Mouse (Mus musculus) heart, postnatal 0 days (tissue): ENCODE measurements at regions not wholly inside any gene's neighbourhood (a gene's known extent, or its start where the extent isn't known, plus 50 kb on each side); places are given as distances from the start of the nearest gene placed in this dataset.

Source experiments
- ATAC-seq: fragments of 200-750 bp; cut with Nextera tagmentation; 2 replicates; pipeline ENCODE4 v1.8.0; 2017; ENCODE audit warnings: low read depth, moderate number of reproducible peaks, moderate library complexity; ENCODE audit not compliant: insufficient read depth
- DNase-seq: peaks from one replicate; pipeline ENCODE4 v3.0.0-alpha.2; 2016; ENCODE audit warnings: low spot score
- H3K27ac ChIP-seq: fragments of 300-500 bp; sonication (generic); 2 replicates; pipeline ENCODE4 v1.5.1; 2014; ENCODE audit warnings: low read depth, mild to moderate bottlenecking
- H3K27me3 ChIP-seq: fragments of 300-500 bp; sonication (generic); 2 replicates; pipeline ENCODE4 v1.6.1; 2014; ENCODE audit warnings: low read length, mixed read lengths; ENCODE audit not compliant: control insufficient read depth, insufficient read depth
- H3K36me3 ChIP-seq: fragments of 300-500 bp; sonication (generic); replicated peaks from 2 replicates; pipeline ENCODE4 v1.6.1; 2014; ENCODE audit warnings: low read length, mixed read lengths; ENCODE audit not compliant: control insufficient read depth, insufficient read depth
- H3K4me1 ChIP-seq: fragments of 300-500 bp; sonication (generic); 2 replicates; pipeline ENCODE4 v1.6.1; 2014; ENCODE audit warnings: antibody characterized with exemption; ENCODE audit not compliant: control insufficient read depth, insufficient read depth
- H3K4me2 ChIP-seq: fragments of 300-500 bp; sonication (generic); 2 replicates; pipeline ENCODE4 v1.6.1; 2014; ENCODE audit warnings: low read depth, mild to moderate bottlenecking, low read length, moderate library complexity
- H3K4me3 ChIP-seq: fragments of 300-500 bp; sonication (generic); 2 replicates; pipeline ENCODE4 v1.5.1; 2014; ENCODE audit warnings: low read depth, low read length
- H3K9ac ChIP-seq: fragments of 300-500 bp; sonication (generic); replicated peaks from 2 replicates; pipeline ENCODE4 v1.6.1; 2014; ENCODE audit warnings: low read depth, low read length, mixed read lengths
- H3K9me3 ChIP-seq: fragments of 300-500 bp; sonication (generic); replicated peaks from 2 replicates; pipeline ENCODE4 v1.6.1; 2016; ENCODE audit warnings: low read length; ENCODE audit not compliant: control insufficient read depth
- CTCF ChIP-seq: IDR thresholded peaks from 2 replicates; pipeline ENCODE4 v1.5.1; 2016; ENCODE audit warnings: antibody characterized with exemption, control low read depth, low read depth
- EP300 ChIP-seq: IDR thresholded peaks from 2 replicates; pipeline ENCODE4 v1.6.1; 2016; ENCODE audit warnings: antibody characterized with exemption, low read depth
- whole genome bisulfite sequencing: fragments of 180-500 bp; shearing (Covaris S2); extraction: QIAGEN DNeasy Blood & Tissue Kit; methylation state at CpG from one replicate; pipeline ENCODE4 v1.1.7; 2014; 5-methylcytosine and 5-hydroxymethylcytosine counted together

DNA sequence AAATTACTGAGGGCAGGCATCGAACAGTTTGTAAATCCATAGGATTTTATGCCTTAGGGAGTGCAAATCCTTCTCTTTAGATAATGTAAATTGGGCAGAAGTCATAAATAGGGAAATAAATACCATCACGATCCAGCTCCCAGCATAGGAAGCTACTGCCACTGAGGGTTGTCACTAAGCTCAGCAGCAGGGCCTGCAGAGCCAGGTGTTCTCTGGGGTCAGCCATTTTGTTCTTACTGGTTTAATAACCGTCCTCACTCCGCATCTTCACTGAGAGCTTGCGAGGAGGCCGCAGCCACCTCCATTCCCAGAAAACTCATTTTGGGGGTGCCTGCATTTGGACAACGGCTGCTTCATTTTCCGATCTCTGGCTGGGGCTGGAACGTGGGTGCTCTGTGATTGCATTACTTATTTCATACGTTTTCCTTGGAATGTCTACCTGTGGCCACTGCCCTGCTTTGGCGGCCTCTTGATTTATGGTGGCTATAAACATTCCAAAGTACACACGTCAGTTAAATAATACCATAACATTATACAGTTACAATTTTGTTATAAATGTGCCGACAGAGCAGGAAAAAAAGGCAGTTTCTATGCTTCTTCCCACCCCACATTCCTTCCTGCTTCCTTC, 97.9 kb upstream of the Stx16 start:
- H3K4me3 ChIP-seq, result no peak overlapping the region
- H3K9me3 ChIP-seq, result peaks cover 4% of the 10 kb centered on the region; the same call in 1 of the 2 replicates
- no peaks in the 10 kb centered on the region for H3K27me3 ChIP-seq
- H3K27ac ChIP-seq, result no peak overlapping the region
- ATAC-seq (no peak), DNase-seq (no peak)
- no peaks in the 10 kb centered on the region for H3K36me3 ChIP-seq
- TF ChIP-seq EP300 (no peak), CTCF (no peak)
- no peak overlapping the region for H3K9ac ChIP-seq
- WGBS, result 82% methylated on average over 13 of the region's 13 CpGs
- H3K4me2 ChIP-seq, result no peak overlapping the region
- H3K4me1 ChIP-seq, result no peaks in the 10 kb centered on the region

DNA sequence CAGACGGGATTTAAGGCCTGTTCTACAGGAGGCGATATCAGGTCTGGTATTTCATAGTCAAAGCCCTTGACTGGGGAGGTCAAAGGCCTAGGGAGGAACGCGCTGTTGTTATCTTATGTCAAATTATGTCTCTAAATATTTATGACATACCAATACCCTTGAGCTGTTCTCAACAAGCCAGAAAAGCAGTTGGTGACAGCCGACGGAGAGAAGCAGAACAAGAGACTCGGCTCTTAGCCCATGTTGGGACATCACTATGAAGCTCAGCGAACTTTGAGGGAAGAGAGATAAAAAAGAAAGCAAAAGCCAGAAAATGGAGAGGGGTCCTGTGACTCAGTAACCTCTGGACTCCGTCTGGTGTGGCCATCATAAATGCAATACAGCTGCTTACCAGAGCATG, 95.1 kb upstream of the Stx16 start:
- DNase-seq (no peak), ATAC-seq (no peak)
- TF ChIP-seq EP300, result no peak
- no peak for TF ChIP-seq CTCF
- Histone ChIP-seq H3K27ac (no peak overlapping the region), H3K4me3 (no peak overlapping the region), H3K9ac (no peak overlapping the region), H3K36me3 (no peaks in the 10 kb centered on the region), H3K27me3 (no peaks in the 10 kb centered on the region), H3K4me1 (no peaks in the 10 kb centered on the region), H3K4me2 (no peak overlapping the region), H3K9me3 (no peaks in the 10 kb centered on the region)
- 55% methylated on average over 9 of the region's 9 CpGs for WGBS

- TF ChIP-seq CTCF (no peak), EP300 (no peak)
- WGBS, result 83% methylated on average over 7 of the region's 7 CpGs
- H3K4me1 ChIP-seq, result 0 out of 2 replicates have a peak, but pooled peaks cover 4% of the 10 kb centered on the region
- H3K9ac ChIP-seq, result no peak overlapping the region
- no peaks in the 10 kb centered on the region for H3K9me3 ChIP-seq
- DNase-seq, result no peak
- H3K4me3 ChIP-seq, result no peak overlapping the region
- no peaks in the 10 kb centered on the region for H3K27me3 ChIP-seq
- ATAC-seq, result no peak
- H3K27ac ChIP-seq, result no peak overlapping the region
- no peak overlapping the region for H3K4me2 ChIP-seq
- no peaks in the 10 kb centered on the region for H3K36me3 ChIP-seq
Measured at GRCm38 (mm10) chr2:173987516-173987915, 88.6 kb upstream of the Stx16 start.

DNA sequence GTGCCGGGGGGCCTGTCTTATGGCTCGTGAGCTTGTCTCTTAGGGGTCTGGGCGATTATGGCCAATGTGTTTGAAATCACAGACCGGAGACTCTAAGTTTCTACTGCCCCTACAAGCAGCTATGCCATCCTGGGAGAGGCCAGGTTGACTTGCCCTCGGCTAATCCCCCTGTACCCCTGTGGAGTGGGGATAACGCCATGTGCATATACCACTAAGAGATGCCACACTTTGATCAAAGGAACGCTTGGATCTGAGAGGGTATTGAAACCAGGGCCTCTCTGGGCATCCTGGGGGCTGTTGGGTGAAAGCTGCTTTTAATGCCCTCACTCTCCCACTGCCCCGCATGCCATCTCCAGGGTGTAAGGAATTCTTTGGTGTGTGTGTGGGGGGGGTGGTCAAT, 88.2 kb upstream of the Stx16 start:
- no peak for DNase-seq
- H3K4me2 ChIP-seq, result no peak overlapping the region
- no peak for ATAC-seq
- 0 out of 2 replicates have a peak, but pooled peaks cover 4% of the 10 kb centered on the region for H3K4me1 ChIP-seq
- TF ChIP-seq EP300, result no peak
- TF ChIP-seq CTCF, result no peak
- no peak overlapping the region for H3K4me3 ChIP-seq
- no peak overlapping the region for H3K9ac ChIP-seq
- no peak overlapping the region for H3K27ac ChIP-seq
- no peaks in the 10 kb centered on the region for H3K36me3 ChIP-seq
- WGBS, result 76% methylated on average over 8 of the region's 8 CpGs
- H3K9me3 ChIP-seq, result no peaks in the 10 kb centered on the region
- H3K27me3 ChIP-seq, result no peaks in the 10 kb centered on the region

DNA sequence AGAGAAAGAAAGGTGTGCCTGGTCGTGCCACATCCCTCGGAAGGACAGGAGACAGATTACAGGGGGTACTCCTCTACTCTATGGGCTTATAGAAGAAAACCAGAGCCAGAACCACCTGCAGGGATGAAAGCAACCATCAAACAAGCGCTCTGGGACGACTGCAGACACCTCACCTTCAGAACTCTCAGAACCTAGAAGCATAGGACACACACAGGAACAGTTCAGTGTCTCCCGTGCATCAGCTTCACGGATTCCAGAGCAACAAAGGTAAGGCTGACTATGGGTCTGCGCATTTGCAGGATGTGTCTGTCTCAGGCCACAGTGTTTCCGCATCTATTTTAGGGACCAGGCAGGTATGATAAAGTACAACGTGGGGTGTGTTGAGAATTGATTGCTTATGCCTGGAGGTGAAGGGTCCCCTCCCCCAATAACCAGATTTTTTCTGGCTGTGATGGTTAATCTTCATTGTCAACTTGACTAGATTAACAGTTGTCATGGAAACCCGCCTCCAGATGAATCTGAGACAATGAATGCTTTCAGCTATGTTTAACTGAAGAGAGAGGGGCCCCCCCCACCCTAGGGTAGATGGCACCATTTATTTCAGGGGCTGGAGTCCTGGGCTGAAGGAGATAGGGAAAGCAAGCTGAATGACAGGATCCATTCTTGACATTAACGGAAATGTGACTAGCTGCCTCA, 87.3 kb upstream of the Stx16 start:
- no peak overlapping the region for H3K27ac ChIP-seq
- H3K9me3 ChIP-seq, result no peaks in the 10 kb centered on the region
- no peak for ATAC-seq
- H3K4me1 ChIP-seq, result 0 out of 2 replicates have a peak, but pooled peaks cover 4% of the 10 kb centered on the region
- H3K9ac ChIP-seq, result no peak overlapping the region
- no peak overlapping the region for H3K4me2 ChIP-seq
- H3K4me3 ChIP-seq, result no peak overlapping the region
- H3K27me3 ChIP-seq, result no peaks in the 10 kb centered on the region
- H3K36me3 ChIP-seq, result no peaks in the 10 kb centered on the region
- 74% methylated on average over 11 of the region's 11 CpGs for WGBS
- TF ChIP-seq EP300 (no peak), CTCF (no peak)
- DNase-seq, result no peak
